Mouse (Mus musculus) gastrocnemius, postnatal 10 days (tissue): ENCODE results near the gene Nlrp6. TPM values are rescaled to one million over a fixed set of nuclear protein-coding genes. Genes with fewer than 3 reads are reported as not detected.
"Not testable (repeated sequence)": the region's sequence is repeated elsewhere in the genome, so short reads cannot be mapped to it uniquely, and the experiment has no call there.

Source experiments
- DNase-seq: peaks from one replicate; pipeline ENCODE4 v3.0.0; 2021; ENCODE audit warnings: mixed read lengths
- long read RNA-seq, 2 experiments: library from polyadenylated mRNA; stranded (forward); transcript quantifications; one replicate each; pipeline ENCODE4 v2.0.0; 2021
- total RNA-seq, 2 experiments: library from RNA; stranded (reverse); gene quantifications; 2 replicates each; pipeline ENCODE4 v1.2.3; 2021

The Nlrp6 gene
- not detected for total RNA-seq
- long read RNA-seq, experiment 1, result 0 reads
- long read RNA-seq, experiment 2, result 0 reads

GRCm38 (mm10) chr7:140920418-140921029, at the start of gene Nlrp6:
TSS of gene Nlrp6 (plus strand) at chr7:140920902.
- DNase-seq, result no peak

- DNase-seq, result no peak
These were observed 46.5 kb upstream of the Nlrp6 start for GRCm38 (mm10) chr7:140874224-140874623.

DNA sequence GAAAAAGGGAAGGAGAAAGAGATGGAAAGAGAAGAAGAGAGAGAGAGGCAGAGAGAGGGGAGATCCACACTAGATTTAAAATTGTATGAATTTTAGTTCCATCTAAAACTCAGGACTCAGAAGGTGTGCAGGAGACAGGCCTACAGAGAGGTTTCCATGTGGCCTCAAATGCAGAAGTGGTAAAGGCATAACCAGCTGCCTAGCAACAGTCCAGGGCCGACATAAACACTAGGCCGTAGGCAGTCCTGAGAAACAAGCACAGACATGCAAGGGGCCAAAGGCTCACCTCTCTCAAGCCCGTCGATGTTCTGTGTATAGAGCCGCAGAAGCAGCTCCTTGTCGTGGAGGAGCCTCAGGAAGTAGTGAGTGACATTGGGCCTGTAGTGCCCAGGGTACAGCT, 43.3 kb upstream of the Nlrp6 start:
- DNase-seq, result no peak

GRCm38 (mm10) chr7:140879355-140879754, 41.3 kb upstream of the Nlrp6 start:
- DNase-seq, result no peak

GRCm38 (mm10) chr7:140880419-140880818, 40.3 kb upstream of the Nlrp6 start:
- no peak for DNase-seq

- DNase-seq, result no peak
These were observed 39.7 kb upstream of the Nlrp6 start for GRCm38 (mm10) chr7:140880865-140881515.

DNA sequence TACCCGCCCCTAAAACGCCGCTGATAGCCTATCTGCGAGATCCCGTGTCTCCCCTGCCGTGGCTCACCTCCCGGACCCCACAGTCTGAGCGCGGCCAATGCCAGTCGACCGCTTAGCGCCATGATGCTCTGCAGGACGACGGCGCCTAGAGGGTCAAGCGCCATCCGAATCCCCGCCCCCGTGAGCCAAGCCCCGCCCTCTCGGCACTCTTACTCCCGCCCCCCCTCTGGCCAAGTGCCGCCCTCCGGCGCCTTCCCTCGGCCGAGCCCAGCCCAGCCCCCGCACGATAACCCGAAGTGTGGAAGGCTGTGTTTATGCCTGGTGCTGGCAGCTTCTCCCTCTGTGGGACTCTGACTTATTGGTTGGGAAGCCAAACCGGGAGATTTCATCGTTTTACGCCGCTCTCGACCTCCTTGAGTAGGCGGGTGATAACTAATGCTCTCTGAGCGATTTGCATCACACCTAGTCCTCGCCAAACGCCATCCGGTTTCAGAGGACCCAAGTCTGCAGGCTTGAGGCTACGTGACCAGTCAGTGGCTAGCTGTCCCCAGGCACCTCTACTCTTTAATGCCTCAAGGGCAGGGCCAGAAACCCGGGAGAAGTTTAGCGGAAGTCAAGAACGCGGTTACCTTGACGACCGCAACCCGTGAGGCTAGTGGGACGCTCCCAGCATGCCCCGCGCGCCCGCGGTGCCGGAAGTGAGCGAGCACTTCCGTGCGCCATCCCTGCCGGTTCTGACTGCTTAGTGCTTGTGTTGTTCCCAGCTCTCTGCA, 38.8 kb upstream of the Nlrp6 start, which contains the start of the genes Psmd13 and Sirt3:
Psmd13 (plus strand) TSS at position 273 of the 773 bp plus-strand sequence.
Sirt3 (minus strand) TSS at position 614 of the 773 bp plus-strand sequence.
- peak; percentile 98 for DNase-seq

GRCm38 (mm10) chr7:140882469-140882803, 38.3 kb upstream of the Nlrp6 start:
- no peak for DNase-seq

- DNase-seq, result not testable (repeated sequence)
These were observed 30.1 kb upstream of the Nlrp6 start for GRCm38 (mm10) chr7:140890636-140891035.

DNA sequence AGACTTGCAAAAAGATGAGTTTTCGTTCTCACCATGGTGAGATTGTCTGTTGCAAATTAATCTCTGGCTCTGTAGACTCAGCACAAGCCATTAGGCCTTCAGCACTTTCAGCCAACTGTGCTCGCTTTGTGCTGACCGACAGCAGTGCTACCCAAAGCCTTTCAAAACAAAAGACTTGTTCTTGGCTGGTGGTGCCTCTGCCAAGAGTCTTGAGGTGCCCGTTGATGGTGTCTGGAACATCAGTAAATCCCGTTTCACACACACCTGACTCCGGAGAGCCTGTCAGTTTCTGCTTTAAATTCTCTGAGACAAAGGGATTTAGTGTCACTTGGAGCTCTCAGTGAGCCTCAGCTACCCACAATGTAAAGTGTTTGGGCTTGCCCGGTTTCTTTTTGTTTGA, 26.7 kb upstream of the Nlrp6 start:
- no peak for DNase-seq

DNA sequence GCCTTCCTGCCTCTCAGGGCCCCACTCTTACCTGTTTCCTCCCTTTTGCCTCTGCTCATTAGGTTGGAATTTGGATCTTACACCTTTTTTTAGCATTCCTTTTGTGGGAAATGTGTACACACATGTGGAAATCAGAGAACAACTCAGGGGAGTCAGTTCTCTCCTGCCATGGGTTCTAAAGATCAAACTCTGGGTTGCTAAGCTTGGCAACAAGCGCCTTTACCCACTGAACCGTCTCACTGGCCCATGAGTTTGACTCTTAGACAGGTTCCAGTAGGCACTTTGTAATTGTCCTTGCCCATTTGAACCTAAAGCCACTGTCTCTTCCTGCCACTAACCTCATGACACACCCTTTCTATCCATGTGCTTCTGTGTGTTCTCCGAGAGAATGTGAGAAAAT, 26.1 kb upstream of the Nlrp6 start:
- DNase-seq, result no peak

DNA sequence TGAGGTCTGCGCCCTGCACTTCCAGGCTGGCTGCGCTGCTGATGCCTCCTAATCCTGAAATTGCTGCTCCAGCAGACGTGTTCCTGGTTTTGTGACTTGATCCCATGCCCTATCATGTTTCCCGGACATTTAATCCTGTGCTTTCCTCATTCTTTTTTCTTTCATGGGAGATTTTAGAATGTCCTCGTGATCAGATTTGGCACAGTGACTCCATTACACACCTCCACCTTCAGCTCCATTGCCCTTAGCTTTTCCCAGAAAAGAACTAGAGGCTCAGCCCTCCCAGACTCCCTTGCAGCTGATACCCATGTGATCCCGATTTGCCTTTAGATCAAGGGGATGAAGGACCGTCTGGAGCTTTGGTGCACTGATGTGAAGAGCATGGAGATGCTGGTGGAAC, 22.8 kb upstream of the Nlrp6 start:
- DNase-seq, result no peak

GRCm38 (mm10) chr7:140899121-140899520, 21.6 kb upstream of the Nlrp6 start:
- DNase-seq, result no peak

GRCm38 (mm10) chr7:140900220-140900619, 20.5 kb upstream of the Nlrp6 start, which contains the start of gene Cox8b:
TSS of gene Cox8b (minus strand) at chr7:140900446.
- peak; percentile 56 for DNase-seq

DNA sequence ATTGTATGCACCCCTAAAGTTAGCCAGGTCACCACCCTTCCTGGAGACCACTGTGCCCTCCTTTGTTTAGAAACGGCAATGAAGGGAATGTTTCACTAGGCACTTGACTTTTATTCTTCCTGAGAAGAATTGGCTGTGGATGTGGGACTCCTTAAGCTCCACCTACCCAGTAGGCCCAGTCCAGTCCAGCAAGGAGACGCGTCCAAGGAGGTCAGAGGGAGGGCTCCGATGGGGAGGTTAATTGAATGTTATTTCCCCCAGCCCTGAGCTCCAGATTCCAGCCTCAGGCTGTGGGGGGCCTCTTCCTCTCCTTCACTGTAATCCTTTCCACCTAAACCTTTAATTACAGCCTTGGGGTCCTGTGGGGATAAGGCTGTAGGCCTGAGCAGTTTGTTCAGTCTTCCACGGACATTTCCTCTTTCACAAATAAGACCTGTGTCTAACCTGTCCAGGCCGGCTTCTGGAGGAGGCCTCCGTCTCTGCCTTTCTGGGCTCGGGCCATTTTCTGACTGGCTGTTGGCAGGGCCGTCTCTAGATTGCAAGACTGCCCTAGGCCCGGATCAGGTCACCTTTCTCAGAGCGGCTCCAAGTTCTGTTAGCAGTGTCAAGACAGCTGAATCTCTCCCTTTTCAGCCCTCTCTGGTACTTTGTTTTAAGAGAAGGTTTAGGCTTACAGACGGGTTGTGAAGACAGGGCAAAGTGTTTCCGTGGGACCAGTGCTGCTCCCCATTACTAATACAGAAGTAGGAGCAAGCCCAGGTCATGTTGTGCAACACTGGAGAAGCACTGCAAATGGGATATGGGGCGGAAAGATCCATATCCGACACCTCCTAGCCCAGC, 18.4 kb upstream of the Nlrp6 start:
- peak; percentile 60 for DNase-seq

GRCm38 (mm10) chr7:140903212-140903611, 17.5 kb upstream of the Nlrp6 start:
- peak; percentile 87 for DNase-seq

DNA sequence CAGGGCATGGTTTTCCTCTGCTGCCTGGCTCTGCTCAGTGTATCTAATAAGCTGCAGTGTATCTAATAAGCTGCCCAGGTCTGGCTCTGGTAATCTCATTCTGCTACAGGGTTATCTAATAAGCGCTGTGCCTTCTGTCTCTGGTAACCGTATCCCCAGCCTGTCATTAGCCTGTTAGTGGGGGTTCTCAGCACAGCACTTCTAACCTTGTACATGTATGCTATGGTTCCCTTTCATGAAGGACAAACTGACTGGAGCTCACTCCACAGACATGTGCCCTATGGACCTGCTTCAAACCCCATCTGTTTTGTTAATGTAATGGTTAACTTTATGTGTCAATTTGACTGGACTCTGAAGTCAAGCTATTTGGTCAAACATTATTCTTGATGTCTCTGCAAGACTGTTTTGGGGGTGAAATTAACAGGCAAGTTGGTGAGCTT, 15.0 kb upstream of the Nlrp6 start:
- DNase-seq, result no peak

DNA sequence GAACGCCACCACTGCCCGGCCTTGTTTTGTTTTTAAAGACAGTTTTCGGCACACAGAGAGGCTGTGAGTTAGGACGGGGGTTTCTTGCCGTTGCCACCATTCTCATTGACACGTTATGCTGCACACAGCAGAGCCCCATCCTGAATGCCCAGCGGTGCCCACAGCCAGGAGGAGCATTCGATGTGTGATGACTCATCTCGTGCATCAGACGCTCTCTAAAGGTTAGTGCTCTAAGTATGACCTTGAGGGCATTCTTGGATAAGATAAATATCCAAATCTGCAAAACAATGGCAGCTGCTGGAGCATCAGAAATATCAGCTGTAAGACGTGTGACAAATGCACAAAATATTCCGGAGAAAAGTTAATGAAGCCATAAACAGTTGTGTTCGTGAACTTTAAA, 13.6 kb upstream of the Nlrp6 start:
- DNase-seq, result no peak

DNA sequence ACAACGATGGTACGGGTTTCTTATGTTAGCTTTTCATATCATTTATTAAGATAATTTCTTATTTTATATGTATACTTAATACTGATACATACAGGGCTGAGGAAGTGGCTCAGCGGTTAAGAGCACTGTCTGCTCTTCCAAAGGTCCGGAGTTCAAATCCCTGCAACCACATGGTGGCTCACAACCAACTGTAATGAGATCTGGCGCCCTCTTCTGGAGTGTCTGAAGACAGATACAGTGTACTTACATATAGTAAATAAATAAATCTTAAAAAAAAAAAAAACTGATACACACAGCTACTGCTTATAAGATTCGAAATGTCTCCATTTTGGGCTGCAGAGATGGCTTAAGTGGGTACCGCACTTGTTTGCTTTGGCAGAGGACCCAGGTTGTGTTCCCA, 13.0 kb upstream of the Nlrp6 start:
- no peak for DNase-seq

DNA sequence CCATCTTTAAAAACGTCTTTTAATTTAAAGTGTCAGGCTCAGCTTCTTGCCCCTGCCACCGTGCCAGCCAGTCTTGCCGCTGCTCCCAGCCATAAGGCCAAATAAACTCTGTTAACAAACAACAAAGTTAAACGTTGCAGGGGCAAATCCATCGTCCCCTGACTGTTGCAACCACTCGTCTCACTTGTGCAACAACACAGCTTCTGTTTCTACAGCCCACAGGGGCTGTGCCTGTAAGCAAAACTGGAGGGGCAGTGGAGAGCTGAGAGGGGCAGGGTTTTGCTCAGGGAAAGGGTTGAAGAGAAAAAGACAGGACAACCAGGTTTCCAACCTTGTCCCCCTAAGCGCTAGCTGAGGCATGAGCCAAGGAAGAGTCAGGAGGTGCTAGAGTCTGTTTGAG, 12.5 kb upstream of the Nlrp6 start:
- no peak for DNase-seq

- peak; percentile 74 for DNase-seq
These were observed 12.0 kb upstream of the Nlrp6 start for GRCm38 (mm10) chr7:140908634-140909107.

GRCm38 (mm10) chr7:140912293-140912692, 8.4 kb upstream of the Nlrp6 start:
- DNase-seq, result no peak
